Mouse (Mus musculus): ENCODE measurements at regions not wholly inside any gene's neighbourhood (a gene's known extent, or its start where the extent isn't known, plus 50 kb on each side); places are given as distances from the start of the nearest gene placed in this dataset.
A peak's percentile ranks its signal among the peaks of the same experiment; 100 is the strongest.

GRCm38 (mm10) chr19:59646231-59646630 lies 188.1 kb downstream of the Emx2 start:
- DNase-seq (ENCODE audit: low spot score), result no peak

- no peak for DNase-seq (ENCODE audit: low spot score)
Observed at GRCm38 (mm10) chr19:59646656-59647055, 188.5 kb downstream of the Emx2 start.

- no peak for DNase-seq (ENCODE audit: low spot score)
Observed at GRCm38 (mm10) chr19:59649421-59649820, 191.2 kb downstream of the Emx2 start.

GRCm38 (mm10) chr19:59650611-59651329 lies 192.6 kb downstream of the Emx2 start:
- no peak for DNase-seq (ENCODE audit: low spot score)

GRCm38 (mm10) chr19:59653631-59654367 lies 195.6 kb downstream of the Emx2 start:
- no peak for DNase-seq (ENCODE audit: low spot score)

GRCm38 (mm10) chr19:59655321-59655720 lies 197.1 kb downstream of the Emx2 start:
- DNase-seq (ENCODE audit: low spot score), result no peak

- DNase-seq (ENCODE audit: low spot score), result no peak
Observed at GRCm38 (mm10) chr19:59669793-59670192, 211.6 kb downstream of the Emx2 start.

GRCm38 (mm10) chr19:59673537-59673936 lies 215.4 kb downstream of the Emx2 start:
- DNase-seq (ENCODE audit: low spot score), result no peak

GRCm38 (mm10) chr19:59679191-59679590 lies 221.0 kb downstream of the Emx2 start:
- DNase-seq (ENCODE audit: low spot score), result no peak

GRCm38 (mm10) chr19:59680356-59680755 lies 222.2 kb downstream of the Emx2 start:
- DNase-seq (ENCODE audit: low spot score), result no peak

- no peak for DNase-seq (ENCODE audit: low spot score)
Observed at GRCm38 (mm10) chr19:59684292-59684691, 226.1 kb downstream of the Emx2 start.

GRCm38 (mm10) chr19:59685826-59686717 lies 227.9 kb downstream of the Emx2 start:
- DNase-seq (ENCODE audit: low spot score), result no peak

GRCm38 (mm10) chr19:59687206-59687605 lies 229.0 kb downstream of the Emx2 start:
- DNase-seq (ENCODE audit: low spot score), result no peak

- DNase-seq (ENCODE audit: low spot score), result no peak
Observed at GRCm38 (mm10) chr19:59687681-59688080, 229.5 kb downstream of the Emx2 start.

- peak; percentile 4 for DNase-seq (ENCODE audit: low spot score)
Observed at GRCm38 (mm10) chr19:59691541-59692096, 233.4 kb downstream of the Emx2 start.

GRCm38 (mm10) chr19:59697628-59698027 lies 239.5 kb downstream of the Emx2 start:
- DNase-seq (ENCODE audit: low spot score), result no peak

- no peak for DNase-seq (ENCODE audit: low spot score)
Observed at GRCm38 (mm10) chr19:59700187-59700586, 242.0 kb downstream of the Emx2 start.

- no peak for DNase-seq (ENCODE audit: low spot score)
Observed at GRCm38 (mm10) chr19:59707106-59707505, 236.3 kb downstream of the Rab11fip2 start.

GRCm38 (mm10) chr19:59709180-59709579 lies 234.3 kb downstream of the Rab11fip2 start:
- no peak for DNase-seq (ENCODE audit: low spot score)

GRCm38 (mm10) chr19:59715086-59715485 lies 228.4 kb downstream of the Rab11fip2 start:
- no peak for DNase-seq (ENCODE audit: low spot score)

- DNase-seq (ENCODE audit: low spot score), result no peak
Observed at GRCm38 (mm10) chr19:59717813-59718483, 225.5 kb downstream of the Rab11fip2 start.

- DNase-seq (ENCODE audit: low spot score), result no peak
Observed at GRCm38 (mm10) chr19:59738541-59738940, 204.9 kb downstream of the Rab11fip2 start.
